Mouse (Mus musculus) C2C12 (cell line): Measurements from ENCODE around the gene Cdh24.

ENCODE experiments used
- CEBPB ChIP-seq: IDR thresholded peaks from one replicate; pipeline ENCODE4 v1.6.1; 2011; ENCODE audit warnings: low read depth, mild to moderate bottlenecking, control low read depth, moderate library complexity
- CTCF ChIP-seq: IDR thresholded peaks from one replicate; pipeline ENCODE4 v1.5.1; 2011; ENCODE audit not compliant: control insufficient read depth, insufficient read depth, insufficient read length
- FOSL1 ChIP-seq: IDR thresholded peaks from one replicate; pipeline ENCODE4 v1.8.0; 2011; ENCODE audit warnings: mild to moderate bottlenecking, low read length; ENCODE audit not compliant: poor library complexity, insufficient read depth, severe bottlenecking
- MAX ChIP-seq: IDR thresholded peaks from one replicate; pipeline ENCODE4 v1.6.1; 2011; ENCODE audit warnings: mild to moderate bottlenecking, control low read depth
- MYOD1 ChIP-seq: IDR thresholded peaks from one replicate; pipeline ENCODE4 v1.6.1; 2011; ENCODE audit warnings: low read depth; ENCODE audit not compliant: control insufficient read depth, insufficient read length
- MYOG ChIP-seq: IDR thresholded peaks from one replicate; pipeline ENCODE4 v1.6.1; 2011; ENCODE audit not compliant: control insufficient read depth, insufficient read length; ENCODE audit errors: extremely low read depth
- USF1 ChIP-seq: IDR thresholded peaks from one replicate; pipeline ENCODE4 v1.6.1; 2011; ENCODE audit warnings: low read depth, mild to moderate bottlenecking, control low read depth, moderate library complexity

DNA sequence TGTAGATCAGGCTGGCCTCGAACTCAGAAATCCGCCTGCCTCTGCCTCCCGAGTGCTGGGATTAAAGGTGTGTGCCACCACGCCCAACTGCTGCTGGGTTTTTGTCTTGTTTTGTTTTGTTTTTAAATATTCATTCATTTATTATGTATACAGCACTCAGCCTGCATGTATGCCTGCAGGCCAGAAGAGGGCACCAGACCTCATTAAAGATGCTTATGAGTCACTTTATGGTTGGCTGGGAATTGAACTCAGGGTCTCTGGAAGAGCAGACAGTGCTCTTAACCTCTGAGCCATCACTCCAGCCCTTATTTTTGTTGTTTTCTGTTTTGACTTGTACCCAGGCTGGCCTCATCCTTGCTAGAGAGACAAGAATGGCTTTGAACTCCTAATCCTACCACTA, 31.2 kb downstream of the Cdh24 start:
- TF ChIP-seq USF1, result no peak
- TF ChIP-seq CTCF, result no peak
- TF ChIP-seq MAX, result no peak
- no peak for TF ChIP-seq MYOD1
- no peak for TF ChIP-seq FOSL1
- no peak for TF ChIP-seq MYOG
- no peak for TF ChIP-seq CEBPB
